Mouse (Mus musculus): ENCODE data around the gene Atrnl1. TPM values are rescaled to one million over a fixed set of nuclear protein-coding genes. Genes with fewer than 3 reads are reported as not detected.
A peak's percentile ranks its signal among the peaks of the same experiment; 100 is the strongest.

Atrnl1 gene
- polyA plus RNA-seq, 1 experiment from 2014 or later, result 5.2 TPM

GRCm38 (mm10) chr19:58060199-58060853, 449.5 kb downstream of the Atrnl1 start:
- no peak overlapping the region for H3K27ac ChIP-seq (replicated peaks; ENCODE audit: low read depth, low read length)
- H3K9ac ChIP-seq (ENCODE audit: low read length), result no peak overlapping the region
- no peaks in the 10 kb centered on the region for H3K27me3 ChIP-seq (ENCODE audit: control insufficient read depth, insufficient read depth, low read length)
- no peaks in the 10 kb centered on the region for H3K36me3 ChIP-seq (ENCODE audit: control insufficient read depth, insufficient read depth, low read length)
- no peak for DNase-seq (ENCODE audit: low spot score)
- no peak overlapping the region for H3K4me2 ChIP-seq (ENCODE audit: low read depth, severe bottlenecking)
- WGBS, result 28% methylated on average over 12 of the region's 12 CpGs
- peaks cover 3% of the 10 kb centered on the region for H3K4me1 ChIP-seq (ENCODE audit: control insufficient read depth, insufficient read depth, low read length)
- H3K4me3 ChIP-seq (ENCODE audit: low read depth, low read length), result no peak overlapping the region
- no peak for ATAC-seq (ENCODE audit: insufficient number of reproducible peaks, low FRiP score, low TSS enrichment, low read depth)
- H3K9me3 ChIP-seq (ENCODE audit: control insufficient read depth, low read length), result no peaks in the 10 kb centered on the region

GRCm38 (mm10) chr19:58060854-58061358, 450.1 kb downstream of the Atrnl1 start:
- Histone ChIP-seq H3K9ac (ENCODE audit: low read length) (no peak overlapping the region), H3K4me2 (ENCODE audit: low read depth, severe bottlenecking) (no peak overlapping the region), H3K36me3 (ENCODE audit: control insufficient read depth, insufficient read depth, low read length) (no peaks in the 10 kb centered on the region), H3K4me1 (ENCODE audit: control insufficient read depth, insufficient read depth, low read length) (peaks cover 3% of the 10 kb centered on the region), H3K27ac (replicated peaks; ENCODE audit: low read depth, low read length) (no peak overlapping the region), H3K9me3 (ENCODE audit: control insufficient read depth, low read length) (no peaks in the 10 kb centered on the region), H3K27me3 (ENCODE audit: control insufficient read depth, insufficient read depth, low read length) (no peaks in the 10 kb centered on the region), H3K4me3 (ENCODE audit: low read depth, low read length) (no peak overlapping the region)
- ATAC-seq (ENCODE audit: insufficient number of reproducible peaks, low FRiP score, low TSS enrichment, low read depth), result peak; percentile 47; the same call in 1 of the 2 replicates
- peak; percentile 58 for DNase-seq (ENCODE audit: low spot score)
- WGBS, result 23% methylated on average over 15 of the region's 15 CpGs

GRCm38 (mm10) chr19:58061933-58062332, 451.1 kb downstream of the Atrnl1 start:
- H3K27ac ChIP-seq (replicated peaks; ENCODE audit: low read depth, low read length), result no peak overlapping the region
- no peak for ATAC-seq (ENCODE audit: insufficient number of reproducible peaks, low FRiP score, low TSS enrichment, low read depth)
- whole genome bisulfite sequencing, result 84% methylated on average over 8 of the region's 8 CpGs
- H3K27me3 ChIP-seq (ENCODE audit: control insufficient read depth, insufficient read depth, low read length), result no peaks in the 10 kb centered on the region
- no peak overlapping the region for H3K4me2 ChIP-seq (ENCODE audit: low read depth, severe bottlenecking)
- H3K9me3 ChIP-seq (ENCODE audit: control insufficient read depth, low read length), result no peaks in the 10 kb centered on the region
- DNase-seq (ENCODE audit: low spot score), result no peak
- no peaks in the 10 kb centered on the region for H3K36me3 ChIP-seq (ENCODE audit: control insufficient read depth, insufficient read depth, low read length)
- peaks cover 3% of the 10 kb centered on the region for H3K4me1 ChIP-seq (ENCODE audit: control insufficient read depth, insufficient read depth, low read length)
- no peak overlapping the region for H3K9ac ChIP-seq (ENCODE audit: low read length)
- no peak overlapping the region for H3K4me3 ChIP-seq (ENCODE audit: low read depth, low read length)

GRCm38 (mm10) chr19:58063541-58063940, 452.7 kb downstream of the Atrnl1 start:
- Histone ChIP-seq H3K4me2 (ENCODE audit: low read depth, severe bottlenecking) (no peak overlapping the region), H3K4me3 (ENCODE audit: low read depth, low read length) (no peak overlapping the region), H3K27me3 (ENCODE audit: control insufficient read depth, insufficient read depth, low read length) (no peaks in the 10 kb centered on the region), H3K4me1 (ENCODE audit: control insufficient read depth, insufficient read depth, low read length) (peaks cover 3% of the 10 kb centered on the region), H3K9me3 (ENCODE audit: control insufficient read depth, low read length) (no peaks in the 10 kb centered on the region), H3K27ac (replicated peaks; ENCODE audit: low read depth, low read length) (no peak overlapping the region), H3K9ac (ENCODE audit: low read length) (no peak overlapping the region), H3K36me3 (ENCODE audit: control insufficient read depth, insufficient read depth, low read length) (no peaks in the 10 kb centered on the region)
- 36% methylated on average over 6 of the region's 6 CpGs for WGBS
- DNase-seq (ENCODE audit: low spot score) (no peak), ATAC-seq (ENCODE audit: insufficient number of reproducible peaks, low FRiP score, low TSS enrichment, low read depth) (no peak)

- WGBS, result 35% methylated on average over 16 of the region's 16 CpGs
- ATAC-seq (ENCODE audit: insufficient number of reproducible peaks, low FRiP score, low TSS enrichment, low read depth) (no peak), DNase-seq (ENCODE audit: low spot score) (no peak)
- H3K9me3 ChIP-seq (ENCODE audit: control insufficient read depth, low read length), result no peaks in the 10 kb centered on the region
- H3K4me2 ChIP-seq (ENCODE audit: low read depth, severe bottlenecking), result no peak overlapping the region
- no peak overlapping the region for H3K27ac ChIP-seq (replicated peaks; ENCODE audit: low read depth, low read length)
- H3K36me3 ChIP-seq (ENCODE audit: control insufficient read depth, insufficient read depth, low read length), result no peaks in the 10 kb centered on the region
- no peaks in the 10 kb centered on the region for H3K27me3 ChIP-seq (ENCODE audit: control insufficient read depth, insufficient read depth, low read length)
- no peak overlapping the region for H3K9ac ChIP-seq (ENCODE audit: low read length)
- peaks cover 3% of the 10 kb centered on the region for H3K4me1 ChIP-seq (ENCODE audit: control insufficient read depth, insufficient read depth, low read length)
- no peak overlapping the region for H3K4me3 ChIP-seq (ENCODE audit: low read depth, low read length)
These were observed 453.5 kb downstream of the Atrnl1 start for GRCm38 (mm10) chr19:58064116-58065000.

- H3K27ac ChIP-seq (replicated peaks; ENCODE audit: low read depth, low read length), result no peak overlapping the region
- H3K9ac ChIP-seq (ENCODE audit: low read length), result no peak overlapping the region
- H3K4me2 ChIP-seq (ENCODE audit: low read depth, severe bottlenecking), result no peak overlapping the region
- ATAC-seq (ENCODE audit: insufficient number of reproducible peaks, low FRiP score, low TSS enrichment, low read depth) (no peak), DNase-seq (ENCODE audit: low spot score) (no peak)
- no peaks in the 10 kb centered on the region for H3K9me3 ChIP-seq (ENCODE audit: control insufficient read depth, low read length)
- H3K4me1 ChIP-seq (ENCODE audit: control insufficient read depth, insufficient read depth, low read length), result no peaks in the 10 kb centered on the region
- no peaks in the 10 kb centered on the region for H3K36me3 ChIP-seq (ENCODE audit: control insufficient read depth, insufficient read depth, low read length)
- WGBS, result 72% methylated on average over 5 of the region's 5 CpGs
- no peak overlapping the region for H3K4me3 ChIP-seq (ENCODE audit: low read depth, low read length)
- H3K27me3 ChIP-seq (ENCODE audit: control insufficient read depth, insufficient read depth, low read length), result no peaks in the 10 kb centered on the region
These were observed 454.1 kb downstream of the Atrnl1 start for GRCm38 (mm10) chr19:58065001-58065314.

GRCm38 (mm10) chr19:58065514-58065913, 454.7 kb downstream of the Atrnl1 start:
- no peaks in the 10 kb centered on the region for H3K36me3 ChIP-seq (ENCODE audit: control insufficient read depth, insufficient read depth, low read length)
- no peak for DNase-seq (ENCODE audit: low spot score)
- H3K9me3 ChIP-seq (ENCODE audit: control insufficient read depth, low read length), result no peaks in the 10 kb centered on the region
- H3K27me3 ChIP-seq (ENCODE audit: control insufficient read depth, insufficient read depth, low read length), result no peaks in the 10 kb centered on the region
- no peaks in the 10 kb centered on the region for H3K4me1 ChIP-seq (ENCODE audit: control insufficient read depth, insufficient read depth, low read length)
- no peak overlapping the region for H3K9ac ChIP-seq (ENCODE audit: low read length)
- no peak overlapping the region for H3K27ac ChIP-seq (replicated peaks; ENCODE audit: low read depth, low read length)
- no peak overlapping the region for H3K4me2 ChIP-seq (ENCODE audit: low read depth, severe bottlenecking)
- no peak for ATAC-seq (ENCODE audit: insufficient number of reproducible peaks, low FRiP score, low TSS enrichment, low read depth)
- H3K4me3 ChIP-seq (ENCODE audit: low read depth, low read length), result no peak overlapping the region
- 94% methylated on average over 2 of the region's 2 CpGs for WGBS

GRCm38 (mm10) chr19:58068114-58068513, 457.3 kb downstream of the Atrnl1 start:
- H3K27me3 ChIP-seq (ENCODE audit: control insufficient read depth, insufficient read depth, low read length), result no peaks in the 10 kb centered on the region
- H3K4me1 ChIP-seq (ENCODE audit: control insufficient read depth, insufficient read depth, low read length), result no peaks in the 10 kb centered on the region
- H3K27ac ChIP-seq (replicated peaks; ENCODE audit: low read depth, low read length), result no peak overlapping the region
- WGBS, result 87% methylated on average over 2 of the region's 2 CpGs
- H3K36me3 ChIP-seq (ENCODE audit: control insufficient read depth, insufficient read depth, low read length), result no peaks in the 10 kb centered on the region
- no peak overlapping the region for H3K4me3 ChIP-seq (ENCODE audit: low read depth, low read length)
- no peak overlapping the region for H3K4me2 ChIP-seq (ENCODE audit: low read depth, severe bottlenecking)
- DNase-seq (ENCODE audit: low spot score) (no peak), ATAC-seq (ENCODE audit: insufficient number of reproducible peaks, low FRiP score, low TSS enrichment, low read depth) (no peak)
- H3K9me3 ChIP-seq (ENCODE audit: control insufficient read depth, low read length), result no peaks in the 10 kb centered on the region
- H3K9ac ChIP-seq (ENCODE audit: low read length), result no peak overlapping the region

All from limb, embryonic 11.5 days (tissue).